Mouse (Mus musculus): ENCODE measurements around the gene Rab7b. TPM values are rescaled to one million over a fixed set of nuclear protein-coding genes. Genes with fewer than 3 reads are reported as not detected.

The Rab7b gene
- total RNA-seq, 2 experiments from 2014 or later = 3.1 to 4.0 TPM

- DNase-seq (ENCODE audit: low spot score in 2 of 2) = no peak
- intact Hi-C loops (cut with DNase I) = loop anchor here (5.0 to 10.0 kb wide), 2 partner anchors 145 to 213 kb away; no protein-coding TSS in a partner anchor
Observed at GRCm38 (mm10) chr1:131759667-131760427, 71.4 kb downstream of the Rab7b start.

- intact Hi-C loops (cut with DNase I) = loop anchor here (5.0 to 10.0 kb wide), 2 partner anchors 146 to 213 kb away; no protein-coding TSS in a partner anchor
- DNase-seq (ENCODE audit: low spot score in 2 of 2) = no peak
Observed at GRCm38 (mm10) chr1:131760428-131760820, 71.9 kb downstream of the Rab7b start.

- DNase-seq (ENCODE audit: low spot score in 2 of 2) = no peak
- intact Hi-C loops (cut with DNase I) = loop anchor here (5.0 to 10.0 kb wide), 2 partner anchors 146 to 214 kb away; no protein-coding TSS in a partner anchor
Observed at GRCm38 (mm10) chr1:131761079-131761831, 72.8 kb downstream of the Rab7b start.

- intact Hi-C loops (cut with DNase I) = loop anchor here (5.0 to 10.0 kb wide), 2 partner anchors 149 to 216 kb away; no protein-coding TSS in a partner anchor
- no peak for DNase-seq (ENCODE audit: low spot score in 2 of 2)
Observed at GRCm38 (mm10) chr1:131763683-131764082, 75.2 kb downstream of the Rab7b start.

- DNase-seq (ENCODE audit: low spot score in 2 of 2) = no peak
- intact Hi-C loops (cut with DNase I) = loop anchor here (1.0 to 10.0 kb wide), 3 partner anchors 52 to 217 kb away; no protein-coding TSS in a partner anchor
Observed at GRCm38 (mm10) chr1:131764581-131765338, 76.3 kb downstream of the Rab7b start.

Other genes with a start within 250 kb of the Rab7b start
- 10 to 100 TPM; 82.7 to 83.7 TPM for gene Srgap2, start 161.3 kb upstream of the Rab7b start, total RNA-seq (2021)
- gene Fam72a, start 160.8 kb upstream of the Rab7b start, total RNA-seq (2021) = 1 to 10 TPM; 1.1 to 1.2 TPM
- gene Avpr1b, start 89.5 kb upstream of the Rab7b start, total RNA-seq (2021) = not detected
- not detected for gene Ctse, start 50.4 kb upstream of the Rab7b start, total RNA-seq (2021)
- under 1 TPM in 1 of 2 experiments, not detected in 1; 0.14 TPM for gene Slc26a9, start 55.3 kb downstream of the Rab7b start, total RNA-seq (2021)
- 1 to 10 TPM; 1.9 to 2.1 TPM for gene Pm20d1, start 108.7 kb downstream of the Rab7b start, total RNA-seq (2021)
- gene Slc41a1, start 138.8 kb downstream of the Rab7b start, total RNA-seq (2021) = 10 to 100 TPM; 46.4 to 51.0 TPM
- gene Rab29, start 178.5 kb downstream of the Rab7b start, total RNA-seq (2021) = 1 to 10 TPM; 5.1 to 7.6 TPM
- gene Nucks1, start 221.8 kb downstream of the Rab7b start, total RNA-seq (2021) = 100 to 1,000 TPM; 148 to 152 TPM